Mouse (Mus musculus): ENCODE measurements around the gene Tmod3.

- no peak for TF ChIP-seq CTCF (IDR thresholded peaks at IDR 0.05; ENCODE audit: control insufficient read depth, insufficient read depth, low read length)
- TF ChIP-seq POLR2A (IDR thresholded peaks at IDR 0.05; ENCODE audit: borderline replicate concordance, control insufficient read depth, low read depth, low read length) = no peak
Measured at GRCm38 (mm10) chr9:75455684-75456083, 103.8 kb downstream of the Tmod3 start.
